Comparison of ENCODE assay signal across 10 mouse cellular contexts in genomic region chr7:99268951-99269945, GRCm38 (mm10). TPM values are rescaled to one million over a fixed set of nuclear protein-coding genes. Genes with fewer than 3 reads are reported as not detected.
DNase-seq lines count a peak whose midpoint lies in the region; ATAC-seq and TF ChIP-seq lines count a peak whose summit lies in the region.
"Had no signal": no experiment of that assay in that cellular context is flagged by ENCODE, and none has a peak within 500 bp of the region (broad histone marks: within the 10 kb centered on the region; RNA-seq: fewer than 3 reads in every experiment).

No protein-coding gene starts in this region.

- 7% methylated on average over 42 of the region's 42 CpGs for WGBS in midbrain, embryonic 10.5 days

- peaks cover 8% of the 10 kb centered on the region; the same call in 1 of the 2 replicates for H3K4me1 ChIP-seq in cortical plate, adult 2 months (ENCODE audit: control insufficient read depth, insufficient read depth, low read length)
- H3K4me1 ChIP-seq in midbrain, embryonic 10.5 days: peaks cover 56% of the 10 kb centered on the region

- peak; percentile 19 for DNase-seq in cerebellum, adult 8-10 months
- DNase-seq in 3T3-L1 (ENCODE audit: low read depth, low spot score): peak; percentile 61
- DNase-seq in heart, postnatal 36 days: peak; percentile 22 to 25
- DNase-seq in midbrain, embryonic 10.5 days (ENCODE audit: low spot score): peak; percentile 41
- DNase-seq in spleen, adult 18-20 months: no peak
- no peak for DNase-seq in T-cell, adult 2 months (ENCODE audit: low spot score)

- H3K27me3 ChIP-seq in midbrain, embryonic 10.5 days (ENCODE audit: low read depth, poor library complexity, severe bottlenecking): peaks cover 84% of the 10 kb centered on the region

- no peak for TF ChIP-seq POLR2A in cortical plate, adult 2 months (IDR thresholded peaks at IDR 0.05; ENCODE audit: extremely low read depth, insufficient read depth, low read length)

- 0 out of 2 replicates have a peak, but pooled peaks cover 4% of the 10 kb centered on the region for H3K36me3 ChIP-seq in midbrain, embryonic 10.5 days
- H3K36me3 ChIP-seq: G1E had no signal

- no peak for ATAC-seq in cerebellum, adult (ENCODE audit: insufficient number of reproducible peaks, low FRiP score, low TSS enrichment)

- no peak for TF ChIP-seq CTCF in cortical plate, adult 2 months (IDR thresholded peaks at IDR 0.05; ENCODE audit: extremely low read depth, insufficient read depth, low read length)

- H3K27ac ChIP-seq in cortical plate, adult 2 months (ENCODE audit: insufficient read depth, low read length): no peak overlapping the region
- H3K27ac ChIP-seq in midbrain, embryonic 10.5 days (replicated peaks): peak overlapping the region; percentile 92

- intact Hi-C loops in heart, postnatal 36 days (cut with DNase I): no loop called here

- no peaks in the 10 kb centered on the region for H3K9me3 ChIP-seq in midbrain, embryonic 10.5 days (replicated peaks)

- peak overlapping the region; percentile 98 for H3K4me3 ChIP-seq in cortical plate, adult 2 months (ENCODE audit: insufficient read depth, low read length)
- peak overlapping the region; percentile 74 for H3K4me3 ChIP-seq in midbrain, embryonic 10.5 days

RNA-seq across cellular contexts. Expression of gene Map6, which starts 2.0 kb away (rescaled TPM):
- 94.8 and 96.4 TPM in 2 replicates for polyA plus RNA-seq in cortical plate, adult 2 months (2012; rRNA removed)
- total RNA-seq in heart, postnatal 36 days (2021): 1 to 10 TPM; 2.9 to 3.3 TPM
- 27.9 and 39.5 TPM in 2 replicates for polyA plus RNA-seq in midbrain, embryonic 10.5 days (2016; fragmentation: Nextera tagmentation; extraction: Ambion mirVana)
- polyA plus RNA-seq: G1E had no signal

RNA-seq across cellular contexts. Expression of gene Mogat2, which starts 30.8 kb away (rescaled TPM):
- 0.10 TPM in 1 of 2 replicates, not detected in the other for polyA plus RNA-seq in cortical plate, adult 2 months (2012; rRNA removed)
- not detected for total RNA-seq in heart, postnatal 36 days (2021)
- polyA plus RNA-seq in midbrain, embryonic 10.5 days (2016; fragmentation: Nextera tagmentation; extraction: Ambion mirVana): 18.5 and 30.3 TPM in 2 replicates
- total RNA-seq: G1E; layer of hippocampus, postnatal 10 days had no signal

Comparison
In these comparisons a context has a peak if more than half of its experiments do, and no peak if none do; other contexts are left out.
1. DNase-seq: peak in cerebellum, adult 8-10 months (single experiment), 3T3-L1 (single experiment), heart, postnatal 36 days (2 of 2) and midbrain, embryonic 10.5 days (single experiment); none in spleen, adult 18-20 months (0 of 2) and T-cell, adult 2 months (single experiment).
2. RNA of gene Mogat2, which starts 30.8 kb away (polyA plus RNA-seq): 18.5 to 30.3 TPM in midbrain, embryonic 10.5 days; 0.10 TPM in cortical plate, adult 2 months; every median in the first group is over 10 times any median in the second.